Mouse (Mus musculus) hindbrain, embryonic 10.5 days (tissue): ENCODE measurements at regions not wholly inside any gene's neighbourhood (a gene's known extent, or its start where the extent isn't known, plus 50 kb on each side); places are given as distances from the start of the nearest gene placed in this dataset.
A peak's percentile ranks its signal among the peaks of the same experiment; 100 is the strongest.

Experiments used
- DNase-seq: peaks from one replicate; pipeline ENCODE4 v3.0.0-alpha.2; 2017; ENCODE audit warnings: low spot score
- H3K27ac ChIP-seq: fragments of 300-500 bp; sonication (generic); 2 replicates; pipeline ENCODE4 v1.5.1; 2016; ENCODE audit warnings: mild to moderate bottlenecking, moderate library complexity
- H3K27me3 ChIP-seq: fragments of 300-500 bp; sonication (generic); 2 replicates; pipeline ENCODE4 v1.6.1; 2016; ENCODE audit warnings: mild to moderate bottlenecking; ENCODE audit not compliant: poor library complexity, insufficient read depth, severe bottlenecking
- H3K36me3 ChIP-seq: fragments of 300-500 bp; sonication (generic); 2 replicates; pipeline ENCODE4 v1.6.1; 2016; ENCODE audit warnings: mild to moderate bottlenecking, moderate library complexity
- H3K4me1 ChIP-seq: fragments of 300-500 bp; sonication (generic); replicated peaks from 2 replicates; pipeline ENCODE4 v1.6.1; 2016; ENCODE audit warnings: mild to moderate bottlenecking
- H3K4me3 ChIP-seq: fragments of 300-500 bp; sonication (generic); 2 replicates; pipeline ENCODE4 v1.5.1; 2016; ENCODE audit warnings: mild to moderate bottlenecking, moderate library complexity
- H3K9me3 ChIP-seq: fragments of 300-500 bp; sonication (generic); 2 replicates; pipeline ENCODE4 v1.6.1; 2016; ENCODE audit warnings: mild to moderate bottlenecking, moderate library complexity
- WGBS: fragments of 180-500 bp; shearing (Covaris S2); methylation state at CpG from one replicate; pipeline ENCODE4 v1.1.7; 2016; 5-methylcytosine and 5-hydroxymethylcytosine counted together

DNA sequence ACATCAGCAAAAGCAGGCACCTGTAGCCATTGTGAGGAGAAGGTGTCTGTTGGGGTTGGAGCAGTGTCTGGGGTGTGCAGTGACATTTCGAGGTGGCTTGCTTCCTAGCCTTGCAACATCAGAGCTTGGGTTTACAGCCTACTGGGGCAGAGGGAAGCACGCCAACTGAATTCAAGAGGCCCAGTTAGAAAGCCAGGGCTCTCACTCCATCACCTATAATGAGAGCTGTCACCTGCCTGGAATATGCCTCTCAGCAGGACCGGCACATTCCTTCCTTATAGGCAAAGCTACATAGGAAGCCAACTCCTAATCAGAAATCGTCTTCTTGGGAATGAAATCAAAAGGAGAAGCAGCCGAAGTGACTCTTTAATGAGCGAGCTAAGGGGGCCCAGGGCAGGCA, 337.2 kb downstream of the Pmp22 start:
- H3K4me1 ChIP-seq = peaks cover 13% of the 10 kb centered on the region
- no peak for DNase-seq
- no peaks in the 10 kb centered on the region for H3K36me3 ChIP-seq
- no peaks in the 10 kb centered on the region for H3K9me3 ChIP-seq
- no peak overlapping the region for H3K4me3 ChIP-seq
- 87% methylated on average over 6 of the region's 6 CpGs for WGBS
- H3K27me3 ChIP-seq = peaks cover 23% of the 10 kb centered on the region
- no peak overlapping the region for H3K27ac ChIP-seq

DNA sequence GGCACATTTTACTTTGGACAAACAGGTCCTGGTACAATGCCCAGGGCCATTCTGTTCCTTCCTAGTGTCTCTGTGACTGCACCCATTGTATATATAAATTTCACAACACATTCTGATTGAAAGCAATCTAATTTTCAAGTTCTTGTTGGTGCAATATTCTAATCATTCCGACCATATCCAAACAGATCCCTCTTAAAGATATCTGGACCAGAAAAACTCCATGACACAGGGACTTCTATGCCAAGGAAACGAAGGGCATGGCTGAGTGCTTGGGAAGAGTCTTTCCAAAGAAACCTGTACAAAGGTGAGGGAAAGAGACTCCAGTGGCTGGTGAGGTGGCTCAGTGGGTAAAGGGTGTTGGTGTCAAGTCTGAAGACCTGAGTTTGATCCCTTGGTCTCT, 337.8 kb downstream of the Pmp22 start:
- Histone ChIP-seq H3K4me1 (peaks cover 13% of the 10 kb centered on the region), H3K36me3 (no peaks in the 10 kb centered on the region), H3K27me3 (peaks cover 23% of the 10 kb centered on the region), H3K4me3 (no peak overlapping the region), H3K27ac (no peak overlapping the region), H3K9me3 (no peaks in the 10 kb centered on the region)
- no peak for DNase-seq
- WGBS = 89% methylated on average over 2 of the region's 2 CpGs

DNA sequence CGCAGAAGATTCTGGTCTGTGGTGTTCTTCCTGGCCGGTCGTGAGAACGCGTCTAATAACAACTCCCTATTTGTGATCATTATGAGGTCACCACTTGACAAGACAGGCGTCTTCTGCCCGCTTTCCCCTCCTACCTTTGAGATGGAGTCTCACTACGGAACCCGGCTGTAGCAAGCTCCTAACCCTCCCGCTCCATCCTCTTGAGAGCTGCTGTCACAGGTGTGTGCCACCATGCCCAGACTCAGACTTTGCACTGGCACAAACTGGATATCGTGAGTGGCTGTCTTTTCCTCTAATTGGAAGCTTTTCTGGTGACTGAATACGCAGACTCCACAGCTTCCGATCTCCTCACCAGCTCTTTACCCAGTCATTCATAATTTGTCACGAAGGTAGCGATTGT, 346.0 kb downstream of the Pmp22 start:
- WGBS = 96% methylated on average over 15 of the region's 15 CpGs

DNA sequence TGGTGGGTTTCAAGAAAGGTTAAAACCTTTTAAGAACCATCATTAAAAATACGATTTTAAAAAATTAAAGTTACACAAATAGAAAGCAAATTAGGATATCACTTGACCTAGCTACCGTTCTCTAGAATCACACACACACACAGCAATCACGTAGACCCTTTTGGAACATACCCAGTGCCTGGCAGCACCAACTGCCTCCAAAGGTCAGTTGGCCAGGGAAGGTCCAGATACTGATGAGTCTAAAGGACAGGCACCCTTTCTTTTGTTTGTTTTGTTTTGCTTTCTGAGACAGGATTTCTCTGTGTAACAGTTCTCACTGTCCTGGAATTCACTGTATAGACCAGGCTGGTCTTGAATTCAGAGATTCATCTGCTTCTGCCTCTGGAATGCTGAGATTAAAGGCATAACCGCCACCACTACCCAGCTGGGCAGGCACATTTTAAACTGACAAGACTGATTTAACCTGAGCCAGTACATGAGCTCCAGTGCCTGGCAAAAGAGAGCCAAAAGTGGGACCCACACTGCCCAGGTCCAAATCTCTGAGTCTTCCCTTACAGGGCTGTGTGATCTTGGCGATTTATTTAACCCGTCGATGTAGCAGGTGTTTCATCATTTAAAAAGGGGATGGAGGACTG, 353.0 kb downstream of the Pmp22 start:
- Histone ChIP-seq H3K27me3 (0 out of 2 replicates have a peak, but pooled peaks cover 5% of the 10 kb centered on the region), H3K4me3 (no peak overlapping the region), H3K4me1 (peaks cover 11% of the 10 kb centered on the region; the same call in 1 of the 2 replicates), H3K27ac (no peak overlapping the region), H3K36me3 (no peaks in the 10 kb centered on the region), H3K9me3 (peaks cover 15% of the 10 kb centered on the region)
- DNase-seq = no peak
- 84% methylated on average over 7 of the region's 7 CpGs for WGBS

More for the DNA sequence above, 346.0 kb downstream of the Pmp22 start:
- H3K27ac ChIP-seq = no peak overlapping the region
- H3K27me3 ChIP-seq = no peaks in the 10 kb centered on the region
- H3K36me3 ChIP-seq = no peaks in the 10 kb centered on the region
- H3K4me3 ChIP-seq = no peak overlapping the region
- no peaks in the 10 kb centered on the region for H3K4me1 ChIP-seq
- H3K9me3 ChIP-seq = peaks cover 4% of the 10 kb centered on the region
- no peak for DNase-seq

DNA sequence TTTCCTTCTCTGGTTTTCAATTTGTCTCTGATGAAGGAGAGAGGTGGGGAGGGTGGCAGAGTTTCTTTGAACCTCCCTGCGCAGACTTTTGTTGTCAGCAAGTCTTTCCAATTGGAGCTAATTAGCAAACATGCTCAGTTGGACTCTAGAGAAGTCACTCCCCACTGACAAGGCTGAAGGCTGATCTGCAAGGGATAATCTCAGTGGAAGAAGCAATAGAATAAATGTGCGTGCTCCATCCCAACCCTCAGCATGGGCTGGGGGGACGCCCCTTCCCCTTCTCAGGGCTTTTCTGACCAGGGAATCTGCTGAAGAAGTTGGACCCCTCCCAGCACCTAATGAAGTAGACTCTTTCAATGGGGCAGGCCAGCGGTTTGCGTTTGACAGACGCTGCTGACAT, 353.8 kb downstream of the Pmp22 start:
- no peak overlapping the region for H3K27ac ChIP-seq
- WGBS = 23% methylated on average over 6 of the region's 6 CpGs
- H3K27me3 ChIP-seq = 0 out of 2 replicates have a peak, but pooled peaks cover 5% of the 10 kb centered on the region
- no peak overlapping the region for H3K4me3 ChIP-seq
- DNase-seq = no peak
- H3K4me1 ChIP-seq = peaks cover 16% of the 10 kb centered on the region; the same call in 1 of the 2 replicates
- peaks cover 15% of the 10 kb centered on the region for H3K9me3 ChIP-seq
- H3K36me3 ChIP-seq = no peaks in the 10 kb centered on the region

DNA sequence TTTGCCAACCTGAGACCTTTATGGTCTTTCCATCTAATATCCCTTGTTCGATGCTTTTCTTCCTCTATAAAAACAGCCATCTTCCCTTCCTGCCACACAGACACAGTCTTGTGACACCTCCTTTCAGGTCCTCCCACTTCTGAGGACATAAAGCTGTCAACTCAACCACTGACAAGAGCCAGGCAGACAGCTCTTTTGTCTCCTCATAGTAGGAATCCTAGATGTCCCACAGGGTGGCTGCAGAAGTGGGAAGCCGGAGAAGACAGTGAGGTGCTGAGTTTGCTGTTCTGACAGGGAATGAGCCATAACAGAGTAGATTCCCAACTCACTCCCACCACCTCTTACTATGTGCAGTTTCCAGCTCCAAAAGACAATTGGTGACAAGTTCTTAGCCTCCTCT, 358.4 kb downstream of the Pmp22 start:
- Histone ChIP-seq H3K4me3 (no peak overlapping the region), H3K9me3 (0 out of 2 replicates have a peak, but pooled peaks cover 2% of the 10 kb centered on the region), H3K4me1 (peaks cover 13% of the 10 kb centered on the region; the same call in 1 of the 2 replicates), H3K27ac (no peak overlapping the region), H3K27me3 (0 out of 2 replicates have a peak, but pooled peaks cover 5% of the 10 kb centered on the region), H3K36me3 (no peaks in the 10 kb centered on the region)
- DNase-seq = no peak
- 7% methylated on average over 2 of the region's 2 CpGs for WGBS

DNA sequence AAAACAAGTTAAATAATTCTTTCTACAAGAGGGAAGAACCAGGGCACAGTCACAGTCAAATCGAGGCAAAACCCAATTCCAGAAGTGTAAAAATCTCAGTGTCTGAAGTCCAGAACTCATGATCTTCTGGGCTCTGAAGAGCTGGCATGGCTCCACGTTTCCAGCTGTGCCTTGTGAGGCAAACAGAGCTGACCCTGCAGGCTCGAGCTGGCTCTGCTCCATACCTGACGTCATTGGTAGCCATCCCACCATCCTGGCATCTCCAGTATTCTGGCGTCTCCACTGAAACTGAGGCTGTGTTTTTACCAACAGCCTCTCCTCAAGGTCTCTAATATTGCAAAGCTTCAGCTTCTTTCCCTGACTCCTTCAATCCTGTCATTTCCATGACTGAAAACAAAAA, 373.4 kb downstream of the Pmp22 start:
- Histone ChIP-seq H3K4me1 (no peaks in the 10 kb centered on the region), H3K27ac (no peak overlapping the region), H3K36me3 (no peaks in the 10 kb centered on the region), H3K9me3 (no peaks in the 10 kb centered on the region), H3K27me3 (no peaks in the 10 kb centered on the region), H3K4me3 (no peak overlapping the region)
- no peak for DNase-seq
- 79% methylated on average over 5 of the region's 5 CpGs for WGBS

DNA sequence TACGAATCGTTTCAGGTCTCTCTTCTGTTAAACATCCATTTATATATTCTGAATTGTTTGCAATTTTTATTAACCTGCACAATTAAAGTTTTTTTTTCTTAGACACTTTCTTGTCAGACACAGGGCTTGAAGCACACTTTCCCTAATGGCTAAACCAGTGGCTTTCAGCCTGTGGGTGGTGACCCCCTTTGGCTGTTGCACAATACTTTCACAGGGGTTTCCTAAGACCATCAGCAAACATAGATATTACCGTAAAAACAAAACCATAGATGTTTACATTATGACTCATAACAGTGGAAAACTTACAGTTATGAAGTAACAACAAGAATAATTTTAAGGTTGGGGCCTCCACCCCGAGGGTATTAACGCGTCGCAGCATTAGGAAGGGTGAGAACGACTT, 378.6 kb downstream of the Pmp22 start:
- Histone ChIP-seq H3K36me3 (no peaks in the 10 kb centered on the region), H3K4me3 (no peak overlapping the region), H3K4me1 (no peaks in the 10 kb centered on the region), H3K9me3 (no peaks in the 10 kb centered on the region), H3K27me3 (no peaks in the 10 kb centered on the region), H3K27ac (no peak overlapping the region)
- DNase-seq = no peak
- WGBS = 96% methylated on average over 8 of the region's 8 CpGs

DNA sequence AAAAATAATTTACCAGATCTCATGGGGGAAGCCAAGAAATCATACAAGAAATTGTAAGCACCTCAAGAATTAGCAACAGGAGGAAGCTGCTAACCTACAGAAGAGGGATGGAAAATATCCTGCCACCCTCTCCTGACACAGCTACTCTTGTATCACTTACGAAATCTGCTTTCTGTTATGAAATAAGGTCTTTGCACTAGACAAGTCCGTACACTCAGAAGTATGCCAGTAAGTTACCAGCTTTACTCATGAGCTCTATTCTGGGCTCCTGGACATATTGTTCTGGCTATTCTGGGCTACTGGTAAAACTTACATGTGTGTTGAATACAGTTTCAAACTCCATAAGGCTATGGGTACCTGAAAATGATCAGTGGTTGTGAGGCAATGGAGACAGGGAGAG, 379.9 kb downstream of the Pmp22 start:
- no peak for DNase-seq
- Histone ChIP-seq H3K27ac (no peak overlapping the region), H3K9me3 (peaks cover 7% of the 10 kb centered on the region; the same call in 1 of the 2 replicates), H3K27me3 (no peaks in the 10 kb centered on the region), H3K36me3 (no peaks in the 10 kb centered on the region), H3K4me1 (no peaks in the 10 kb centered on the region), H3K4me3 (no peak overlapping the region)
- 94% methylated on average over 2 of the region's 2 CpGs for WGBS

DNA sequence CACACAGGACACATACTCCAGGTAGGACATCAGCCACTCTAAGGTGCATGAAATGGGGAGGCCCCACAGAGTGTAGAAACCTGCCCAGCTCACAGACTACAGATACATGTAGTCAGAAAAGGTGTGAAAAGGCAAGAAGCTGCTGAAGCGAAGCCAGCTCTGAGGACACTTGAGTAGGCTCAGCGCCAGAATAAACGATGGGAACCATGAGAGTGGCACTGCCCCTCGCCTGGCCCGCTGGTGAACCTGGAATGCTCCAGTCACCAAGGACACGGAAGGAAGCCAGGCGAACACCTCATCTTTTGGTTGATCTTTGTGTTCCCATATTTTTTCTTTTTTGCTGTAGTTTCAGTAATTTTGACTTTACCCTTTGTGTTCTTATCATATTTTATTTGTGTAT, 381.8 kb downstream of the Pmp22 start:
- 92% methylated on average over 7 of the region's 7 CpGs for WGBS
- H3K4me1 ChIP-seq = no peaks in the 10 kb centered on the region
- DNase-seq = no peak
- no peaks in the 10 kb centered on the region for H3K27me3 ChIP-seq
- no peak overlapping the region for H3K4me3 ChIP-seq
- H3K27ac ChIP-seq = no peak overlapping the region
- peaks cover 17% of the 10 kb centered on the region; the same call in 1 of the 2 replicates for H3K9me3 ChIP-seq
- H3K36me3 ChIP-seq = no peaks in the 10 kb centered on the region

DNA sequence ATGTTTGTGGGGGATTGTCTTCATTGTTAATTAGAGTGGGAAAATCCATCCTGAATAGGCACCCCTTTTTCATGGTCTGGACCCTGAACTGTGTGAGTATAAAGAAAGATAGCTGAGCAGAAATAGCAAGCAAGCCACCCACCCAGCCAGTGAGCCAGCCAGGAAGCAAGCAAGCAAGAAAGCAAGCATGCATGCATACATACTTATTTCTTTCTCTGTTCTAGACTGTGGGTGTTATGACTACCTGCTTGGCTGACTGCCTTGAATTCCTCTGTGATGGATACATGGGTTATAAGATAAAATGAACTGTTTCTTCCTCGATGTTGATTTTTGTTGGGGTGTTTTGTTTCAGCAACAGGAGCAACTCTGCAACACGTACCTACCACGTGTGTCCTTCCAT, 385.8 kb downstream of the Pmp22 start:
- no peak for DNase-seq
- H3K9me3 ChIP-seq = peaks cover 17% of the 10 kb centered on the region; the same call in 1 of the 2 replicates
- WGBS = 80% methylated on average over 3 of the region's 3 CpGs

DNA sequence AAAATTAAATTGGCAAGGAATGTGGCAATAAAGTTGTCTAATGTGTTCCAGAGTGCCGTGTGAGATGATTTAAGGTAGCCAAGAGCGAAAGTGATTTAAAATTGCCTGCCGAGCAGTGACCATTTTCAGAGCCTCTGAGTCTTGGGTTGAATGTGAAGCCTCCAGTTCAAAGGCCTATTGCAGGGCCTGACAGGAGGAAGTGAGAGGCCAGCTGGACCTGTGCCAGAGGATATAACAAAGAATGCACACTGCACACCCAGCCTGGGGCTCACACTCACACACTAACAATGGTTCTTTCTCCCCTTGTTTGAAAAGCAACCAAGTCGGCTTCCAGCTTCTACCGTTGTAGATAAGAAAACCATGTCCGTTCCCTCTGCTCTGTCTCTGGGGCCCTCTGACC, 390.1 kb downstream of the Pmp22 start:
- peaks cover 5% of the 10 kb centered on the region; the same call in 1 of the 2 replicates for H3K4me1 ChIP-seq
- H3K27me3 ChIP-seq = no peaks in the 10 kb centered on the region
- 65% methylated on average over 6 of the region's 6 CpGs for WGBS
- no peak overlapping the region for H3K4me3 ChIP-seq
- no peak overlapping the region for H3K27ac ChIP-seq
- DNase-seq = peak; percentile 25
- peaks cover 8% of the 10 kb centered on the region; the same call in 1 of the 2 replicates for H3K9me3 ChIP-seq
- no peaks in the 10 kb centered on the region for H3K36me3 ChIP-seq

More for the DNA sequence above, 385.8 kb downstream of the Pmp22 start:
- H3K36me3 ChIP-seq = no peaks in the 10 kb centered on the region
- peaks cover 5% of the 10 kb centered on the region; the same call in 1 of the 2 replicates for H3K4me1 ChIP-seq
- no peaks in the 10 kb centered on the region for H3K27me3 ChIP-seq
- no peak overlapping the region for H3K27ac ChIP-seq
- H3K4me3 ChIP-seq = no peak overlapping the region

DNA sequence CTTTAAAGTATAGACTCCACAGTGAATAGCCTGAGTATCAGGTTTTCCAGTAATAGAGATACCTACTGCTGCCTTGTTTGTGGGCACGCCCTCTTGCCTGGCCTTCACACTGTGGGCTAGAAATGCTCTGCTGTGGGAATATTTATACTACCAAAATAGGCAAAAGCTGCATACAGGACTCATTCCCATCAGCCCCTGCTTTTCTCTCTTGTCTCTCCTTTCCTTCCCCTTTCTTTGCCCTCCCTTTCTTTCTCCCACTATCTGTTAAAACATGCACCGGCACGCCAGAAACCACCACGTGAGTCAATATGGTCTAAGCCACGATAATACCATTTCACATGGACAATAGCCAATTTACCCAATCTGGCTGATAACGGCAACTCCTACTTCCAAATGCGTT, 395.5 kb downstream of the Pmp22 start:
- DNase-seq = no peak

More for the DNA sequence above, 395.5 kb downstream of the Pmp22 start:
- 86% methylated on average over 7 of the region's 7 CpGs for WGBS
- Histone ChIP-seq H3K27ac (no peak overlapping the region), H3K9me3 (no peaks in the 10 kb centered on the region), H3K27me3 (0 out of 2 replicates have a peak, but pooled peaks cover 4% of the 10 kb centered on the region), H3K36me3 (no peaks in the 10 kb centered on the region), H3K4me3 (no peak overlapping the region), H3K4me1 (no peaks in the 10 kb centered on the region)
